Comparison of ENCODE assay signal across 24 mouse cellular contexts in genomic region chr5:127705225-127705624, GRCm38 (mm10).
DNase-seq lines count a peak whose midpoint lies in the region; ATAC-seq lines count a peak whose summit lies in the region.
"Had no signal": no experiment of that assay in that cellular context is flagged by ENCODE, and none has a peak within 500 bp of the region (broad histone marks: within the 10 kb centered on the region; RNA-seq: fewer than 3 reads in every experiment).

No protein-coding gene starts in this region.

- no peaks in the 10 kb centered on the region for H3K36me3 ChIP-seq in midbrain, embryonic 11.5 days (ENCODE audit: control insufficient read depth, insufficient read depth, low read length)
- 0 out of 2 replicates have a peak, but pooled peaks cover 3% of the 10 kb centered on the region for H3K36me3 ChIP-seq in midbrain, embryonic 13.5 days
- H3K36me3 ChIP-seq: embryonic facial prominence, embryonic 10.5 days; embryonic facial prominence, embryonic 12.5 days; G1E had no signal

- no peaks in the 10 kb centered on the region for H3K4me1 ChIP-seq in midbrain, embryonic 11.5 days (ENCODE audit: control insufficient read depth, insufficient read depth, low read length)
- H3K4me1 ChIP-seq in midbrain, embryonic 13.5 days (replicated peaks), result 0 out of 2 replicates have a peak, but pooled peaks cover 5% of the 10 kb centered on the region
- H3K4me1 ChIP-seq: embryonic facial prominence, embryonic 12.5 days had no signal

- H3K9ac ChIP-seq in midbrain, embryonic 11.5 days (ENCODE audit: low read length), result no peak overlapping the region
- no peak overlapping the region for H3K9ac ChIP-seq in midbrain, embryonic 13.5 days (replicated peaks)
- H3K9ac ChIP-seq: embryonic facial prominence, embryonic 12.5 days; forebrain, postnatal 0 days had no signal

- no peak overlapping the region for H3K4me2 ChIP-seq in midbrain, embryonic 11.5 days
- H3K4me2 ChIP-seq in midbrain, embryonic 13.5 days (replicated peaks), result no peak overlapping the region
- H3K4me2 ChIP-seq: embryonic facial prominence, embryonic 12.5 days had no signal

- no peak for ATAC-seq in midbrain, embryonic 11.5 days (ENCODE audit: low FRiP score)
- ATAC-seq in midbrain, embryonic 13.5 days, result no peak
- ATAC-seq: activated CD4-positive, CD25-positive, alpha-beta regulatory T cell, adult 4 months; CD4-positive, CD25-positive, alpha-beta regulatory T cell, adult 4 months; forebrain, embryonic 14.5 days; forebrain, postnatal 0 days; Patski had no signal

- peak; percentile 75 for DNase-seq in midbrain, embryonic 11.5 days (ENCODE audit: low spot score, missing footprints)
- peak; percentile 60 for DNase-seq in R1 (ENCODE audit: low read depth, low spot score)
- DNase-seq in brain, adult 2 months (ENCODE audit: low read depth, low spot score), result peak; percentile 19
- no peak for DNase-seq in thymus, postnatal 4 days
- DNase-seq in c-Kit-positive CD71-positive TER-119-positive erythroid progenitor cells, embryonic 14.5 days (ENCODE audit: low spot score), result no peak
- DNase-seq: adrenal gland, adult 8-10 months; adrenal gland, postnatal 14 days; adrenal gland, postnatal 36 days; B cell, adult 2 months; cerebellum, adult 11-12 months; cerebellum, adult 2 months; cerebellum, adult 9-10 months; cerebellum, postnatal 10 days; cerebellum, postnatal 25 days; forebrain, postnatal 0 days had no signal

- no peak overlapping the region for H3K4me3 ChIP-seq in midbrain, embryonic 11.5 days (ENCODE audit: low read depth, low read length)
- no peak overlapping the region for H3K4me3 ChIP-seq in midbrain, embryonic 13.5 days (replicated peaks)
- H3K4me3 ChIP-seq: embryonic facial prominence, embryonic 10.5 days; embryonic facial prominence, embryonic 12.5 days had no signal

- no peaks in the 10 kb centered on the region for H3K27me3 ChIP-seq in midbrain, embryonic 11.5 days (ENCODE audit: control insufficient read depth, insufficient read depth, low read length)
- H3K27me3 ChIP-seq in midbrain, embryonic 13.5 days, result no peaks in the 10 kb centered on the region
- H3K27me3 ChIP-seq: CH12.LX; embryonic facial prominence, embryonic 12.5 days; Patski had no signal

- H3K27ac ChIP-seq in midbrain, embryonic 11.5 days (ENCODE audit: low read depth, low read length), result no peak overlapping the region
- no peak overlapping the region for H3K27ac ChIP-seq in midbrain, embryonic 13.5 days
- H3K27ac ChIP-seq: embryonic facial prominence, embryonic 10.5 days; embryonic facial prominence, embryonic 12.5 days had no signal

- 89% methylated on average over 9 of the region's 9 CpGs for WGBS in midbrain, embryonic 11.5 days
- WGBS in midbrain, embryonic 13.5 days, result 95% methylated on average over 9 of the region's 9 CpGs

- H3K9me3 ChIP-seq in midbrain, embryonic 11.5 days (ENCODE audit: control insufficient read depth, low read length), result no peaks in the 10 kb centered on the region
- H3K9me3 ChIP-seq in midbrain, embryonic 13.5 days, result no peaks in the 10 kb centered on the region
- H3K9me3 ChIP-seq: embryonic facial prominence, embryonic 10.5 days; embryonic facial prominence, embryonic 12.5 days had no signal

Comparison
In these comparisons a context has a peak if more than half of its experiments do, and no peak if none do; other contexts are left out.
1. DNase-seq: peak in midbrain, embryonic 11.5 days (single experiment), R1 (single experiment) and brain, adult 2 months (single experiment); none in thymus, postnatal 4 days (single experiment) and c-Kit-positive CD71-positive TER-119-positive erythroid progenitor cells, embryonic 14.5 days (single experiment).